Mouse (Mus musculus) MEL (cell line): ENCODE results near the gene Ddr1. TPM values are rescaled to one million over a fixed set of nuclear protein-coding genes. Genes with fewer than 3 reads are reported as not detected.

ENCODE experiments used
- DNase-seq: peaks from one replicate; pipeline ENCODE4 v3.0.0; 2011; ENCODE audit warnings: low read depth, low spot score
- H3K27ac ChIP-seq: 2 replicates; pipeline ENCODE4 v1.5.1; 2012; ENCODE audit warnings: low read depth, mild to moderate bottlenecking, control low read depth, low read length, moderate library complexity; ENCODE audit not compliant: control insufficient read depth
- H3K27me3 ChIP-seq, 2 experiments: fragments of 150-350 bp in 1 of 2; sonication (generic) in 1 of 2; 2 replicates each; pipeline ENCODE4 v1.6.1; 2012; ENCODE audit warnings: low read length in 2 of 2, mild to moderate bottlenecking in 2 of 2, improper control_type of control experiment in 1 of 2, moderate library complexity in 1 of 2; ENCODE audit not compliant: insufficient read depth in 2 of 2, control insufficient read depth in 1 of 2
- H3K36me3 ChIP-seq, 2 experiments: 2 replicates each; pipeline ENCODE4 v1.6.1; 2012 to 2014; ENCODE audit warnings: low read length in 2 of 2, improper control_type of control experiment in 1 of 2, inconsistent platforms in 1 of 2, mild to moderate bottlenecking in 1 of 2; ENCODE audit not compliant: insufficient read depth in 2 of 2, control insufficient read depth in 1 of 2
- H3K4me1 ChIP-seq, 2 experiments: fragments of 150-350 bp in 1 of 2; sonication (generic) in 1 of 2; 2 replicates each; pipeline ENCODE4 v1.6.1; 2012; ENCODE audit warnings: low read length in 2 of 2, improper control_type of control experiment in 1 of 2, mild to moderate bottlenecking in 1 of 2; ENCODE audit not compliant: insufficient read depth in 2 of 2, control insufficient read depth in 1 of 2
- H3K4me3 ChIP-seq, 2 experiments: fragments of 150-350 bp in 1 of 2; sonication (generic) in 1 of 2; 2 replicates each; pipeline ENCODE4 v1.5.1; 2012; ENCODE audit warnings: low read depth in 2 of 2, low read length in 2 of 2, mild to moderate bottlenecking in 2 of 2, moderate library complexity in 2 of 2, control low read depth in 1 of 2, improper control_type of control experiment in 1 of 2; ENCODE audit not compliant: control insufficient read depth in 1 of 2, insufficient read depth in 1 of 2
- H3K79me2 ChIP-seq: 2 replicates; pipeline ENCODE4 v1.6.1; 2012; ENCODE audit warnings: mild to moderate bottlenecking, low read length, moderate library complexity; ENCODE audit not compliant: control insufficient read depth, poor library complexity, insufficient read depth
- H3K9ac ChIP-seq: 2 replicates; pipeline ENCODE4 v1.6.1; 2012; ENCODE audit warnings: low read depth, mild to moderate bottlenecking, control low read depth, low read length, moderate library complexity; ENCODE audit not compliant: control insufficient read depth, poor library complexity, severe bottlenecking
- H3K9me3 ChIP-seq: fragments of 150-350 bp; sonication (generic); replicated peaks from 2 replicates; pipeline ENCODE4 v1.6.1; 2012; ENCODE audit warnings: mild to moderate bottlenecking, low read length, improper control_type of control experiment, moderate library complexity; ENCODE audit not compliant: insufficient read depth
- BHLHE40 ChIP-seq: IDR thresholded peaks from 2 replicates; pipeline ENCODE4 v1.6.1; 2012; ENCODE audit warnings: low read depth, mild to moderate bottlenecking, inconsistent platforms, low read length, improper control_type of control experiment, borderline replicate concordance
- CHD1 ChIP-seq: IDR thresholded peaks from 2 replicates; pipeline ENCODE4 v1.6.1; 2012; ENCODE audit warnings: low read depth, mild to moderate bottlenecking, inconsistent platforms, low read length, improper control_type of control experiment
- CHD2 ChIP-seq: IDR thresholded peaks from 2 replicates; pipeline ENCODE4 v1.6.1; 2011; ENCODE audit warnings: low read length, improper control_type of control experiment
- CTCF ChIP-seq, 3 experiments: IDR thresholded peaks in 2 of 3; conservative IDR thresholded peaks in 1 of 3; 2 replicates each; pipeline ENCODE4 v1.5.1; 2011 to 2012; ENCODE audit warnings: low read length in 3 of 3, low read depth in 2 of 3, mild to moderate bottlenecking in 2 of 3, improper control_type of control experiment in 1 of 3, inconsistent platforms in 1 of 3, mixed read lengths in 1 of 3, moderate library complexity in 1 of 3; ENCODE audit not compliant: control insufficient read depth in 1 of 3, insufficient read depth in 1 of 3, poor library complexity in 1 of 3, severe bottlenecking in 1 of 3
- ELF1 ChIP-seq: IDR thresholded peaks from 2 replicates; pipeline ENCODE4 v1.6.1; 2014; ENCODE audit warnings: low read depth, mild to moderate bottlenecking, inconsistent platforms, low read length, improper control_type of control experiment, moderate library complexity
- ETS1 ChIP-seq: IDR thresholded peaks from 2 replicates; pipeline ENCODE4 v1.6.1; 2012; ENCODE audit warnings: low read depth, mild to moderate bottlenecking, inconsistent platforms, low read length, improper control_type of control experiment, moderate library complexity
- GABPA ChIP-seq: IDR thresholded peaks from 2 replicates; pipeline ENCODE4 v1.6.1; 2012; ENCODE audit warnings: low read depth, mild to moderate bottlenecking, inconsistent platforms, low read length, improper control_type of control experiment, moderate library complexity
- HCFC1 ChIP-seq: IDR thresholded peaks from 2 replicates; pipeline ENCODE4 v1.6.1; 2012; ENCODE audit warnings: low read depth, mild to moderate bottlenecking, inconsistent platforms, low read length, improper control_type of control experiment, moderate library complexity
- JUND ChIP-seq: IDR thresholded peaks from 2 replicates; pipeline ENCODE4 v1.6.1; 2011; ENCODE audit warnings: low read depth, mild to moderate bottlenecking, improper control_type of control experiment, low read length
- MAFK ChIP-seq: IDR thresholded peaks from 2 replicates; pipeline ENCODE4 v1.6.1; 2011; ENCODE audit warnings: low read depth, mild to moderate bottlenecking, low read length, improper control_type of control experiment, borderline replicate concordance
- MAX ChIP-seq: IDR thresholded peaks from 2 replicates; pipeline ENCODE4 v1.6.1; 2011; ENCODE audit warnings: low read length, improper control_type of control experiment
- MAZ ChIP-seq: IDR thresholded peaks from 2 replicates; pipeline ENCODE4 v1.6.1; 2012; ENCODE audit warnings: low read depth, mild to moderate bottlenecking, inconsistent platforms, low read length, improper control_type of control experiment
- MYB ChIP-seq: IDR thresholded peaks from 2 replicates; pipeline ENCODE4 v1.6.1; 2011; ENCODE audit warnings: mild to moderate bottlenecking, low read depth, low read length, improper control_type of control experiment
- NRF1 ChIP-seq: IDR thresholded peaks from 2 replicates; pipeline ENCODE4 v1.6.1; 2014; ENCODE audit warnings: low read depth, mild to moderate bottlenecking, inconsistent platforms, low read length, improper control_type of control experiment, moderate library complexity; ENCODE audit not compliant: poor library complexity, insufficient read depth, severe bottlenecking
- POLR2AphosphoS5 ChIP-seq: IDR thresholded peaks from 2 replicates; pipeline ENCODE4 v1.6.1; 2012; ENCODE audit warnings: low read depth, borderline replicate concordance, mild to moderate bottlenecking, inconsistent platforms, low read length, moderate library complexity, mixed read lengths
- RAD21 ChIP-seq: IDR thresholded peaks from 2 replicates; pipeline ENCODE4 v1.6.1; 2011; ENCODE audit warnings: mild to moderate bottlenecking, low read depth, low read length, improper control_type of control experiment
- SIN3A ChIP-seq: IDR thresholded peaks from 2 replicates; pipeline ENCODE4 v1.6.1; 2012; ENCODE audit warnings: low read length, improper control_type of control experiment, inconsistent platforms
- SMC3 ChIP-seq: IDR thresholded peaks from 2 replicates; pipeline ENCODE4 v1.6.1; 2011; ENCODE audit warnings: low read depth, low read length, improper control_type of control experiment
- UBTF ChIP-seq: IDR thresholded peaks from 2 replicates; pipeline ENCODE4 v1.6.1; 2012; ENCODE audit warnings: low read depth, mild to moderate bottlenecking, inconsistent platforms, low read length, improper control_type of control experiment, moderate library complexity, borderline replicate concordance; ENCODE audit not compliant: insufficient read depth
- ZC3H11A ChIP-seq: IDR thresholded peaks from 2 replicates; pipeline ENCODE4 v1.6.1; 2012; ENCODE audit warnings: low read depth, mild to moderate bottlenecking, inconsistent platforms, low read length, improper control_type of control experiment
- ZMIZ1 ChIP-seq: IDR thresholded peaks from 2 replicates; pipeline ENCODE4 v1.6.1; 2012; ENCODE audit warnings: low read depth, mild to moderate bottlenecking, inconsistent platforms, low read length, improper control_type of control experiment, moderate library complexity
- polyA plus RNA-seq, 2 experiments: library from polyadenylated mRNA; stranded (reverse) in 1 of 2; unstranded in 1 of 2; fragments of >175 nt in 1 of 2; fragments of >200 nt in 1 of 2; gene quantifications; 2 replicates each; pipeline versions ENCODE4 v1.2.1 to v1.2.4; 2012; ENCODE audit warnings: low replicate concordance in 2 of 2, low read depth in 1 of 2; ENCODE audit not compliant: insufficient read length in 2 of 2, insufficient read depth in 1 of 2, missing spikeins in 1 of 2
- total RNA-seq: library from RNA; depleted of rRNA; stranded (reverse); fragments of 300-350 nt; gene quantifications from 2 replicates; pipeline ENCODE4 v1.2.3, GENCODE M21; 2012

Gene Ddr1
- total and polyA plus RNA-seq, 3 experiments, result 2.6 to 7.9 TPM; not detected in 1

DNA sequence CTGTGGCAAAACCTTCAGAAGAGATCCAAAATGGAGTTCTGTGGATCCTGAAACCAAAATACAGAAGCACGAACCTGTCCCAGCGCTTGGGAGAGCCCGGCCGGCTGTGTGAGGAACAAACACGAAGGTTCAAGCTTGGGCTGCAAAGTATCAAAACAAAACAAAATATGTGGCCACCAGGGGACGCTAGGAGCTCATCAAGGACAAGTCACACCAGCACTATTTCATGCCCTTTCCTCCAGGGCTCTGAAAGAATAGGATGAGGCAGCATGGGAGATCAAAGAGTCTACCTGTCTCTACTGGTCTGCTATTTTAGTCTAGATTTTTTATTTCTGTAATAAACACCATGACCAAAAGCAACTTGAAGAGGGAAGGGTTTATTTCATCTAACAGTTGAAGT lies 35.3 kb upstream of the Ddr1 start (continued):
- TF ChIP-seq CHD1, result no peak
- TF ChIP-seq NRF1, result 0 out of 2 replicates have a peak, but pooled peaks have one; percentile 7
- peak; percentile 9; the same call in 1 of the 2 replicates for TF ChIP-seq BHLHE40
- TF ChIP-seq MAFK, result no peak
- TF ChIP-seq SIN3A, result peak; percentile 79
- TF ChIP-seq CHD2, result no peak
- TF ChIP-seq ELF1, result peak; percentile 37; the same call in 1 of the 2 replicates
- peak; percentile 98 for TF ChIP-seq SMC3
- TF ChIP-seq GABPA, result no peak

DNA sequence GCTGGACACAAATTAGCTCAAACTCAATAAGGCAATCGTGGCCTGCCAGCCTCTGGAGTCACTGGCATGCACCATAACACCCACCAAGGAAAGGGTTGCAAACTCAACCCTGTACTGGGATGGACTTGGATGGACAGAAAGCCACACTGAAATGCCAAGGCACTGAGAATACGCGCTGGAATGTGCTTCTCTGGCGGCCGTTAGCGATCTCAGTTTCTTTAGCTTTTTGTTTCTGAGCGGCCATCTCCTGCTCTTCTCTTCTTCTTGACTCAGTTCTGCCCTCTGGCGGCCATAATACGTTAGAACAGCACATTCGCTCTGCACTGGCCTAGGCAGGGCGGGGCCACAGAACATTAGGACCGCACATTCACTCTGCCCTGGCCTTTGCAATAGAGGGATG lies 33.3 kb upstream of the Ddr1 start:
- H3K36me3 ChIP-seq, result peaks cover 0 to 21% of the 10 kb centered on the region in 2 experiments; a peak in 2 of 4 replicates
- H3K4me1 ChIP-seq, result peaks cover 0 to 32% of the 10 kb centered on the region in 2 experiments; a peak in 3 of 4 replicates
- peak; percentile 92 for DNase-seq
- no peaks in the 10 kb centered on the region for H3K27me3 ChIP-seq
- TF ChIP-seq ZC3H11A, result peak; percentile 52; the same call in 1 of the 2 replicates
- TF ChIP-seq MAX, result no peak
- TF ChIP-seq CTCF (IDR thresholded peaks at IDR 0.05 in 2 of 3, conservative IDR thresholded peaks at IDR 0.05 in 1 of 3; ENCODE audit: control insufficient read depth in 1 of 3, insufficient read depth in 1 of 3, low read depth in 2 of 3, low read length in 3 of 3, poor library complexity in 1 of 3, severe bottlenecking in 1 of 3), result peak; percentile 71 to 93 (median 82)
- peak; percentile 54 for TF ChIP-seq RAD21
- TF ChIP-seq UBTF, result no peak
- TF ChIP-seq SMC3, result peak; percentile 86
- peak overlapping the region; percentile 71 for H3K9ac ChIP-seq
- no peak overlapping the region for H3K27ac ChIP-seq
- no peaks in the 10 kb centered on the region for H3K9me3 ChIP-seq
- H3K79me2 ChIP-seq, result no peaks in the 10 kb centered on the region
- H3K4me3 ChIP-seq, result peak overlapping the region; percentile 42 to 53; a peak in 3 of 4 replicates

DNA sequence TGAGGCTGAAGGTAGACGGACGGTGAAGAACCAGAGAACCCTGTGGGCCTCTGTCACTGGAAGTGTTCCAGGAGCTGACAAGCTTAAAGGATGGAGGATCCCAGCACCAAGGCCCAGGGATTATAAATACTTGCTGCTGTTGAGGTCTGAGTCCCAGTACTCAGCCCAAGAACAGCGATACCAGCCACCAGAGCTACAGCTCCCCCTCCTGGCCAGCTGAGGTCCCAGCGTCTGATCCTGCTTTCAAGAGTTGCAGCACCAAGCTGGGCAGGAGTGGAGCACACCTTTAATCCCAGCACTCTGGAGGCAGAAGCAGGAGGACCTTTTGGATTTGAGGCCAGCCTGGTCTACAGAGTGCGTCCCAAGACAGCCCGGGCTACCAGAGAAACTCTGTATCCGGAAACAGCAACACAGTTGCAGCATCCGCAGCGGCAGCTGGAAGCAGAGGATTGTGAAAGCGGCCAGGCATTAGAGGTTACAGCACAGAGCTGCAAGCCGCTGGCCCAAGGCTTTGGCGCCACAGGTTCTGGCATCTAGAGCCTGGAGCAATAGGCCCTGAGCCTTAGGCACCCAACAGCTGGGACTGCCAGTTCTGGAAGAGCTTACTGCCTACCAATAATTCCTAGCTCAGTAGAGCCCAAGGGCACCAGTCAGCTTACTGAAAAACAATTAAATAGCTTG lies 32.0 kb upstream of the Ddr1 start:
- H3K4me1 ChIP-seq, result peaks cover 0 to 18% of the 10 kb centered on the region in 2 experiments; a peak in 3 of 4 replicates
- no peak overlapping the region for H3K27ac ChIP-seq
- DNase-seq, result no peak

More for the DNA sequence above, 32.0 kb upstream of the Ddr1 start:
- H3K79me2 ChIP-seq, result no peaks in the 10 kb centered on the region
- no peaks in the 10 kb centered on the region for H3K9me3 ChIP-seq
- H3K9ac ChIP-seq, result no peak overlapping the region
- peaks cover 0 to 13% of the 10 kb centered on the region in 2 experiments; a peak in 2 of 4 replicates for H3K36me3 ChIP-seq
- H3K27me3 ChIP-seq, result peaks cover 0 to 3% of the 10 kb centered on the region in 2 experiments; a peak in 1 of 4 replicates
- H3K4me3 ChIP-seq, result no peak overlapping the region
- TF ChIP-seq SMC3, result no peak
- TF ChIP-seq ETS1, result no peak
- no peak for TF ChIP-seq MAX
- no peak for TF ChIP-seq SIN3A
- no peak for TF ChIP-seq ZMIZ1
- no peak for TF ChIP-seq MYB
- no peak for TF ChIP-seq JUND
- TF ChIP-seq HCFC1, result no peak
- no peak for TF ChIP-seq MAZ
- TF ChIP-seq CHD2, result no peak
- no peak for TF ChIP-seq POLR2AphosphoS5
